Mouse (Mus musculus): ENCODE measurements around the gene Trap1.

GRCm38 (mm10) chr16:4085051-4085450, 7.4 kb upstream of the Trap1 start:
- TF ChIP-seq POLR2A (IDR thresholded peaks at IDR 0.05; ENCODE audit: low read depth, low read length), result no peak
- no peak for TF ChIP-seq CTCF (IDR thresholded peaks at IDR 0.05; ENCODE audit: borderline replicate concordance, insufficient read depth, low read length)
